Mouse (Mus musculus): ENCODE measurements around the gene Celf3.

- TF ChIP-seq CTCF (IDR thresholded peaks at IDR 0.05; ENCODE audit: extremely low read depth, insufficient read depth, insufficient read length, insufficient replicate concordance) (no peak), POLR2A (IDR thresholded peaks at IDR 0.05; ENCODE audit: low read depth, low read length) (no peak)
Measured at GRCm38 (mm10) chr3:94502243-94502642, 24.1 kb downstream of the Celf3 start.

All from spleen, adult 2 months (tissue).